Mouse (Mus musculus) right cerebral cortex, postnatal 4 days (tissue): ENCODE measurements around the gene Rin3.

Experiments used
- DNase-seq: peaks from one replicate; pipeline ENCODE4 v3.0.0-alpha.2; 2022

Gene Rin3

GRCm38 (mm10) chr12:102426285-102426684 is 143.4 kb downstream of the Rin3 start:
- DNase-seq: no peak

GRCm38 (mm10) chr12:102429656-102430055 is 146.8 kb downstream of the Rin3 start:
- no peak for DNase-seq

- no peak for DNase-seq
Observed at GRCm38 (mm10) chr12:102430228-102430627, 147.4 kb downstream of the Rin3 start.

- DNase-seq: no peak
Observed at GRCm38 (mm10) chr12:102432238-102432637, 149.4 kb downstream of the Rin3 start.

- DNase-seq: no peak
Observed at GRCm38 (mm10) chr12:102434107-102434506, 151.3 kb downstream of the Rin3 start.

GRCm38 (mm10) chr12:102436939-102437526 is 154.2 kb downstream of the Rin3 start:
- no peak for DNase-seq

- DNase-seq: no peak
Observed at GRCm38 (mm10) chr12:102437952-102438351, 155.1 kb downstream of the Rin3 start.

GRCm38 (mm10) chr12:102438983-102439631 is 156.3 kb downstream of the Rin3 start:
- DNase-seq: no peak

- peak; percentile 98 for DNase-seq
Observed at GRCm38 (mm10) chr12:102439632-102440023, 156.8 kb downstream of the Rin3 start, which contains the start of gene Lgmn. Gene Lgmn, minus strand, starts transcription at chr12:102439813.
